Mouse (Mus musculus): ENCODE measurements at regions not wholly inside any gene's neighbourhood (a gene's known extent, or its start where the extent isn't known, plus 50 kb on each side); places are given as distances from the start of the nearest gene placed in this dataset.
"Not testable (repeated sequence)": the region's sequence is repeated elsewhere in the genome, so short reads cannot be mapped to it uniquely, and the experiment has no call there.

GRCm38 (mm10) chr9:104496220-104496619 is 50.9 kb upstream of the Cpne4 start:
- no peak for DNase-seq

- no peak for DNase-seq
Observed at GRCm38 (mm10) chr9:104490696-104491095, 56.4 kb upstream of the Cpne4 start.

- no peak for DNase-seq
Observed at GRCm38 (mm10) chr9:104489383-104489782, 57.7 kb upstream of the Cpne4 start.

- no peak for DNase-seq
Observed at GRCm38 (mm10) chr9:104482440-104482839, 64.6 kb upstream of the Cpne4 start.

GRCm38 (mm10) chr9:104480683-104481082 is 66.4 kb upstream of the Cpne4 start:
- no peak for DNase-seq

GRCm38 (mm10) chr9:104474831-104475230 is 72.3 kb upstream of the Cpne4 start:
- DNase-seq = no peak

GRCm38 (mm10) chr9:104467238-104467637 is 79.8 kb upstream of the Cpne4 start:
- DNase-seq = no peak

GRCm38 (mm10) chr9:104463701-104464100 is 83.4 kb upstream of the Cpne4 start:
- no peak for DNase-seq

- DNase-seq = no peak
Observed at GRCm38 (mm10) chr9:104460133-104460532, 87.0 kb upstream of the Cpne4 start.

- no peak for DNase-seq
Observed at GRCm38 (mm10) chr9:104457635-104458034, 89.5 kb upstream of the Cpne4 start.

- no peak for DNase-seq
Observed at GRCm38 (mm10) chr9:104448577-104449165, 98.4 kb upstream of the Cpne4 start.

- peak; percentile 51 for DNase-seq
Observed at GRCm38 (mm10) chr9:104444906-104445305, 102.2 kb upstream of the Cpne4 start.

GRCm38 (mm10) chr9:104443236-104443635 is 103.8 kb upstream of the Cpne4 start:
- no peak for DNase-seq

GRCm38 (mm10) chr9:104413021-104413420 is 75.5 kb upstream of the Acpp start:
- no peak for DNase-seq

- peak; percentile 53 for DNase-seq
Observed at GRCm38 (mm10) chr9:104410211-104410610, 72.7 kb upstream of the Acpp start.

GRCm38 (mm10) chr9:104409381-104409780 is 71.8 kb upstream of the Acpp start:
- no peak for DNase-seq

GRCm38 (mm10) chr9:104408571-104409294 is 71.2 kb upstream of the Acpp start:
- peak; percentile 68 for DNase-seq

GRCm38 (mm10) chr9:104407559-104408376 is 70.2 kb upstream of the Acpp start:
- DNase-seq = peak; percentile 3

- DNase-seq = no peak
Observed at GRCm38 (mm10) chr9:104407011-104407410, 69.5 kb upstream of the Acpp start.

GRCm38 (mm10) chr9:104406491-104406890 is 68.9 kb upstream of the Acpp start:
- DNase-seq = no peak

- no peak for DNase-seq
Observed at GRCm38 (mm10) chr9:104403863-104404262, 66.3 kb upstream of the Acpp start.

GRCm38 (mm10) chr9:104401673-104402072 is 64.1 kb upstream of the Acpp start:
- no peak for DNase-seq

- no peak for DNase-seq
Observed at GRCm38 (mm10) chr9:104399927-104400326, 62.4 kb upstream of the Acpp start.

- DNase-seq = not testable (repeated sequence)
Observed at GRCm38 (mm10) chr9:104398484-104398883, 60.9 kb upstream of the Acpp start.

All from right cerebral cortex, postnatal 4 days (tissue).